Mouse (Mus musculus) brain, embryonic 18.5 days (tissue): ENCODE results near the gene Ptprs.

Experiments used
- DNase-seq: peaks from one replicate; pipeline ENCODE4 v3.0.0-alpha.2; 2012; ENCODE audit warnings: low read depth, low spot score

The Ptprs gene

GRCm38 (mm10) chr17:56380286-56380685 is 96.0 kb downstream of the Ptprs start:
- peak; percentile 18 for DNase-seq

GRCm38 (mm10) chr17:56379281-56379834 is 96.9 kb downstream of the Ptprs start:
- DNase-seq = no peak

- no peak for DNase-seq
These were observed 101.4 kb downstream of the Ptprs start for GRCm38 (mm10) chr17:56374851-56375250.

- no peak for DNase-seq
These were observed 102.9 kb downstream of the Ptprs start for GRCm38 (mm10) chr17:56373136-56374034.

GRCm38 (mm10) chr17:56372109-56372508 is 104.2 kb downstream of the Ptprs start:
- no peak for DNase-seq

GRCm38 (mm10) chr17:56371029-56371660 is 105.1 kb downstream of the Ptprs start:
- no peak for DNase-seq

- DNase-seq = no peak
These were observed 106.2 kb downstream of the Ptprs start for GRCm38 (mm10) chr17:56370090-56370489.

- DNase-seq = no peak
These were observed 107.9 kb downstream of the Ptprs start for GRCm38 (mm10) chr17:56368291-56368790.

GRCm38 (mm10) chr17:56365791-56366673 is 110.3 kb downstream of the Ptprs start:
- no peak for DNase-seq
